Mouse (Mus musculus) liver, adult 2 months (tissue): ENCODE data around the gene Myl6b.
A peak's percentile ranks its signal among the peaks of the same experiment; 100 is the strongest.

Experiments used
- CTCF ChIP-seq: fragments of 200-500 bp; IDR thresholded peaks from 2 replicates; pipeline ENCODE4 v1.5.1; 2011; ENCODE audit warnings: low read depth, low read length, control low read depth
- POLR2A ChIP-seq: fragments of 200-500 bp; IDR thresholded peaks from 2 replicates; pipeline ENCODE4 v1.6.1; 2011; ENCODE audit warnings: low read length, control low read depth; ENCODE audit not compliant: insufficient read depth; ENCODE audit errors: extremely low read depth

DNA sequence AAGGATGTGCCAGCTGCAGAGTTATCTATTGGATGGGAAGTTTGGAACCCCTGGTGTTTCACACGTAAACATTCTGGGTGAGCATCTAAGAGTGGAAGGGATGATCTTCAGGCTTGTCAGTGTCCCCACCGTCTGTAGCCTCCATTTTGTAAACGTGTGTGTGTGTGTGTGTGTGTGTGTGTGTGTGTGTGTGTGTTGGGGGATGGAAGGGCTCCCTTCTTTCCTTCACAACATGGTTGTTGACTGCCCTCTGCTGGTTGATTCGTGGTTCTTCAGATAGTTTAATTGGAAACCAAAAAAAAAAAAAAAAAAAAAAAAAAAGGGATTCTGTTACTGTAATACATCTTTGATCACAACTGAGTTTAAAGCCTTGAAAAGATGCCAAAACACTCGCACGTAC is 43.2 kb downstream of the Myl6b start:
- TF ChIP-seq POLR2A (no peak), CTCF (0 out of 2 replicates have a peak, but pooled peaks have one; percentile 24)
